Mouse (Mus musculus) thymus, adult 2 months (tissue): Measurements from ENCODE around the gene Prdm5.

Experiments
- CTCF ChIP-seq: fragments of 200-500 bp; IDR thresholded peaks from 2 replicates; pipeline ENCODE4 v1.5.1; 2012; ENCODE audit warnings: mild to moderate bottlenecking, control low read depth, low read length, moderate library complexity, borderline replicate concordance; ENCODE audit not compliant: control insufficient read depth, poor library complexity, insufficient read depth; ENCODE audit errors: extremely low read depth
- POLR2A ChIP-seq: fragments of 200-500 bp; IDR thresholded peaks from 2 replicates; pipeline ENCODE4 v1.6.1; 2012; ENCODE audit warnings: mild to moderate bottlenecking, low read length, control low read depth, moderate library complexity; ENCODE audit not compliant: control insufficient read depth, poor library complexity, insufficient read depth; ENCODE audit errors: extremely low read depth

DNA sequence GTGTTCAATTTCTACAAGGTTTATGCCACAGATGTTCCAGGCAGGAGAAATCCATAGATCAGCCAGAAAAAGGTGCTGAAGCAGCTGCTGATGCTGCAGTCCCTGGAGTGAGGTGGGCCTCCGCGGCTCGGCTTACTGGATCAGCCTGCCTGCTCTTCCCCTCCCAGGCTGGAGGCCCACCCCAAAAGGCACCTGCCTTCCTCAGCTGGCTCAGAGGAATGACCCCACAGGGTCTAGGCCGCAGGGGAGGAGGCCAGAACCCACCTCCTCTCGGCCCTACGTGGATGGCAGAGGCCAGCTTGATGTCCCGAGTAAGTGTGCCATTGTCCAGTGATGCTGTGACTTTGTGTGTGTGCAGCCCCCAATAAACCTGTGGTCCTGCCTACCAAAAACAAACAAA lies 20.6 kb upstream of the Prdm5 start:
- TF ChIP-seq POLR2A (no peak), CTCF (no peak)
